Mouse (Mus musculus) ES-E14 (cell line): ENCODE data around the gene Ncan. TPM values are rescaled to one million over a fixed set of nuclear protein-coding genes. Genes with fewer than 3 reads are reported as not detected.

Experiments used
- DNase-seq: peaks from one replicate; pipeline ENCODE4 v3.0.0-alpha.2; 2013; ENCODE audit warnings: low read depth, low spot score
- H3K27ac ChIP-seq: 2 replicates; pipeline ENCODE4 v1.5.1; 2012; ENCODE audit warnings: low read depth, mild to moderate bottlenecking, low read length, moderate library complexity, mixed read lengths; ENCODE audit not compliant: poor library complexity, insufficient read depth, severe bottlenecking
- H3K36me3 ChIP-seq: 2 replicates; pipeline ENCODE4 v1.6.1; 2012; ENCODE audit warnings: mild to moderate bottlenecking, low read length, moderate library complexity, mixed read lengths; ENCODE audit not compliant: control insufficient read depth, poor library complexity, insufficient read depth, severe bottlenecking
- H3K4me1 ChIP-seq, 2 experiments: fragments of 150-350 bp in 1 of 2; sonication (generic) in 1 of 2; 2 replicates each; pipeline ENCODE4 v1.6.1; 2012; ENCODE audit warnings: low read length in 2 of 2, mild to moderate bottlenecking in 1 of 2, mixed read lengths in 1 of 2; ENCODE audit not compliant: control insufficient read depth in 2 of 2, insufficient read depth in 2 of 2, poor library complexity in 1 of 2
- H3K4me3 ChIP-seq, 2 experiments: fragments of 150-350 bp in 1 of 2; sonication (generic) in 1 of 2; 2 replicates each; pipeline ENCODE4 v1.5.1; 2012; ENCODE audit warnings: low read length in 2 of 2, low read depth in 1 of 2, mild to moderate bottlenecking in 1 of 2, mixed read lengths in 1 of 2; ENCODE audit not compliant: insufficient read depth in 1 of 2, poor library complexity in 1 of 2, severe bottlenecking in 1 of 2
- H3K9ac ChIP-seq: 2 replicates; pipeline ENCODE4 v1.6.1; 2012; ENCODE audit warnings: low read depth, mild to moderate bottlenecking, low read length, mixed read lengths; ENCODE audit not compliant: poor library complexity, insufficient read depth, severe bottlenecking
- H3K9me3 ChIP-seq: fragments of 150-350 bp; sonication (generic); 2 replicates; pipeline ENCODE4 v1.6.1; 2012; ENCODE audit warnings: low read depth, mild to moderate bottlenecking, low read length; ENCODE audit not compliant: control insufficient read depth, insufficient read depth
- CHD2 ChIP-seq: IDR thresholded peaks from 2 replicates; pipeline ENCODE4 v1.6.1; 2014; ENCODE audit warnings: mild to moderate bottlenecking, low read depth, low read length, inconsistent platforms
- HCFC1 ChIP-seq: IDR thresholded peaks from 2 replicates; pipeline ENCODE4 v1.6.1; 2012; ENCODE audit warnings: low read length, inconsistent platforms, borderline replicate concordance; ENCODE audit not compliant: insufficient read depth
- MAFK ChIP-seq: IDR thresholded peaks from 2 replicates; pipeline ENCODE4 v1.6.1; 2014; ENCODE audit warnings: mild to moderate bottlenecking, low read depth, low read length, inconsistent platforms; ENCODE audit not compliant: insufficient read depth
- ZC3H11A ChIP-seq: IDR thresholded peaks from 2 replicates; pipeline ENCODE4 v1.6.1; 2012; ENCODE audit warnings: low read depth, mild to moderate bottlenecking, inconsistent platforms, low read length, borderline replicate concordance
- ZNF384 ChIP-seq: IDR thresholded peaks from 2 replicates; pipeline ENCODE4 v1.6.1; 2012; ENCODE audit warnings: low read depth, low read length, inconsistent platforms
- in situ Hi-C, 2 experiments: fragments of 600-800 bp; cut with MboI; formaldehyde crosslinking; loops; one replicate each; pipeline ENCODE4 v1.15.1; 2025; ENCODE audit warnings: low sequenced_read_pairs in 2 of 2, inconsistent platforms in 1 of 2; ENCODE audit not compliant: unreplicated experiment in 2 of 2
- total RNA-seq: library from RNA; depleted of rRNA; stranded (reverse); fragments of 300-350 nt; gene quantifications from 2 replicates; pipeline ENCODE4 v1.2.3, GENCODE M21; 2012

The Ncan gene
- total RNA-seq, 1 experiment: 4.3 TPM

DNA sequence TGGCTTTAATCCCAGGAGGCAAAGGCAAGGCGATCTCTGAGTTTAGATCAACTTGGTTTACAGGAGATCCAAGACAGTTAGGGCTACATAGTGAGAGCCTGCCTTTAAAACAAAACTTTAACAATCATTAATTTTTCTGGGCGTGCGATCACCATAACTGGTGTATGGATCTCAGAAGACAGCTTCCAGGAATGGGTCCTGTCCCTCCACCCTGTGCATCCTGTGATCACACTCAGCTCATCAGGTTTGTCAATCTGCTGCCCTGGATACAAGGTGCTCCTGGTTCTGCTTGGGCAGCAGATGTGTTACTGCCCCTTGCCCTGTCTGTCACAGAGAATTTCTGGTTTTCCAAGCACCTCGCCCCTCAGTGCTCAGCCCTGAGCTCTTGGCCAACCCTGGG is 38.5 kb upstream of the Ncan start:
- Histone ChIP-seq H3K36me3 (no peaks in the 10 kb centered on the region), H3K4me3 (peak overlapping the region in 1 of 2 experiments; percentile 79; a peak in 2 of 4 replicates), H3K4me1 (peaks cover 4 to 9% of the 10 kb centered on the region in 2 experiments), H3K9ac (no peak overlapping the region; the same call in 1 of the 2 replicates), H3K9me3 (no peaks in the 10 kb centered on the region), H3K27ac (no peak overlapping the region)
- no peak for TF ChIP-seq CHD2
- TF ChIP-seq ZNF384: no peak
- no peak for DNase-seq
- in situ Hi-C loops: no loop called here

DNA sequence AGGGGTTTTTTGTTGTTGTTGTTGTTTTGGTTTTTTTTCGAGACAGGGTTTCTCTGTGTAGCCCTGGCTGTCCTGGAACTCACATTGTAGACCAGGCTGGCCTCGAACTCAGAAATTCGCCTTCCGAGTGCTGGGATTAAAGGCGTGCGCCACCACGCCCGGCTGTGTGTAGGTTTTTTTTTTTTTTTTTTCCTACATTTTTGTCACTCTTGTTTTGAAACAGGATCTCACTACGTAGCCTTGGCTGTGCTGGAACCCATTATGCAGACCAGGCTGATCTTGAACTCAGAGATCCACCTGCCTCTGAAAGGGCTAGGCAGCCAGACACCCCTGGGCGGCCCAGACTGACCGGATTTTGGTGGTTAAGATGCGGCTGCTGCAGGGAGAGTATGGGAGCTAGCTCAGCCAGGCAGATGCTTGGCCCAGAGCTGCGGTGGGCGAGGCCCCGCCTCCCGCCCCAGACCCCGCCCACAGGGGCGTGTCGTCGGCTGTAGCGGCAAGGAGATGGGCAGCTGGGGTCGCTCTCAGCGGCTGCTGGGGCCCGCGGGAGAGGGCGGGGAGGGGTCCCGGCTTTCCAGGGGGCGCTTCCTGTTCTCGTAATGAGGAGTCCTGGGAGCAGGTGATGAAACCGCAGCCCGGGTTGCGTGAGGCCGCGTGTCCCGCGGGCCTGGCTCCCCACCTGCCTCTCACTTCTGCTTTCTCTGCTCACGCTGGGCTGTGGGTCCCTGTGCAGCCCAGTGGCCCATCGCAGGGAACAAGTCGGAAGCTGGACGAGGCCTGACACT is 37.6 kb upstream of the Ncan start:
- Histone ChIP-seq H3K36me3 (no peaks in the 10 kb centered on the region), H3K27ac (peak overlapping the region; percentile 78; the same call in 1 of the 2 replicates), H3K4me1 (peaks cover 4 to 11% of the 10 kb centered on the region in 2 experiments), H3K9ac (peak overlapping the region; percentile 84), H3K4me3 (peak overlapping the region; percentile 59 to 79), H3K9me3 (no peaks in the 10 kb centered on the region)
- TF ChIP-seq HCFC1 (0 out of 2 replicates have a peak, but pooled peaks have one; percentile 21), CHD2 (no peak), ZNF384 (peak; percentile 88), ZC3H11A (no peak)
- in situ Hi-C loops: no loop called here
- peak; percentile 47 for DNase-seq

DNA sequence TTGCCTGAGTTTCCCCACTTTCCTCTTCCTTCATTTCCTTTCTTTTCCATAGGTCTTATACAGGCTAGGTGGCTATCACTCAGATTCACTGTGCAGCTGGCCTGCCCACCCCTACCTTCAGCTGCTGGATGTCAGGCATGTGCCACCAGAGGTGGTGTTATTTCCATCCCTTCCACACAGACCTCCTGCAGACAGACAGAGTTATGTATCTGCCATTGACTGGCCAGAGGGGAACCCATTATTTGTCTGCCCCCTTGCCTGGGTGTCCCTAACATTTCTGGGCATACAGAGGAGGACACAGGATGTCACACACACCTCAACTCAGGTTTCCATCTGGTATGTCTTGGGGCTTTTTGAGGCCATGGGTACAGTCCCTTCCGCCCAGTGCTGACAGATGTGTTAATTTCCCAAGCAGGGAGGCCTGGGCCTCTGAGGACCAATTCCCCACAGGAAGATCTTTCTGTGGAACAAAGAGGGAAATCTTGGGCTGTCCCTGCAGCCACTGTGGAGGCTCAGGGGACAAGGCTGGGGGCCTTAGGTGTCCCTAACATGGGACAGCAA is 36.6 kb upstream of the Ncan start:
- no peak for DNase-seq
- Histone ChIP-seq H3K4me1 (peaks cover 7 to 14% of the 10 kb centered on the region in 2 experiments), H3K9ac (no peak overlapping the region), H3K27ac (no peak overlapping the region), H3K4me3 (no peak overlapping the region), H3K36me3 (no peaks in the 10 kb centered on the region), H3K9me3 (no peaks in the 10 kb centered on the region)
- in situ Hi-C loops: no loop called here
- TF ChIP-seq CHD2: no peak
- TF ChIP-seq ZNF384: no peak
- no peak for TF ChIP-seq ZC3H11A
- no peak for TF ChIP-seq HCFC1
- no peak for TF ChIP-seq MAFK

DNA sequence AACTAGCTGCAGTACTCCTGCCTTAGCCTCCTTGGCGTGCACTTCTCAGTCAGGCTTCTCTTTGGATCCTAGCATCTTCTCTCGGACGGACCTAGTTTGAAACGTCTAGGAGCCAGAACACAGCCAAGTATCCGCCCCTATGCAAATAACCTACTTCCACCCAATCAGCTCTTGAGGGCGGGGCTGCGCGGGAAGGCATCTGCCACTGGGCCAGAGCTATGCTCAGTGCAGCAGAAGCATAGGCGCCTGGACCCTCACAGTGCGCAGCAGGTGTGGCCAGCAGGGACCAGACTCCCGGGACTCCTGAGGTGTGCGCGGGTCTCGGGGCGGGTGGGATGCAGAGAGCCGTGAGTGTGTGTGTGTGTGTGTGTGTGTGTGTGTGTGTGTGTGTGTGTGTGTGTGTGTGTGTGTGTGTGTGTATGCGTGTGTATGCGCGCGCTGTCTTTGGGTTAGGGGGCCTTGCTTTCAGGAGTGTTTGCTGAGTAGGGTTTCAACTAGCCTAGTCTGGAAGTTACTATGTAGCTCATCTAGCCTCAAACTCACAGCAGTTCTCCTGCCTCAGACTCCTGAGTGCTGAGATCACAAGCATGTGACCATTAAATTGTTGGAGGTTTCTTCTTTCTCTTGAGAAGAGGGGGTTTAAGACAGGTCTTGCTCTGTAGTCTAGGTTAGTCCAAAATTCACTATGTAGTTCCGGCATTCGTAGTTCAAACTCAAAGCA is 32.0 kb upstream of the Ncan start:
- no peak for TF ChIP-seq HCFC1
- no peak for TF ChIP-seq ZC3H11A
- TF ChIP-seq MAFK: no peak
- no peak for TF ChIP-seq CHD2
- no peak for TF ChIP-seq ZNF384
- Histone ChIP-seq H3K9me3 (no peaks in the 10 kb centered on the region), H3K36me3 (no peaks in the 10 kb centered on the region), H3K4me3 (peak overlapping the region; percentile 55 to 72), H3K27ac (no peak overlapping the region), H3K4me1 (peaks cover 4 to 20% of the 10 kb centered on the region in 2 experiments; a peak in 2 of 4 replicates), H3K9ac (no peak overlapping the region)
- DNase-seq: peak; percentile 77
- in situ Hi-C loops: no loop called here
